ENCODE assay signal across 33 mouse cellular contexts in genomic region chr3:96040663-96041006, GRCm38 (mm10). TPM values are rescaled to one million over a fixed set of nuclear protein-coding genes. Genes with fewer than 3 reads are reported as not detected.
A peak's percentile ranks its signal among the peaks of the same experiment; 100 is the strongest.
DNase-seq lines count a peak whose midpoint lies in the region; ATAC-seq and TF ChIP-seq lines count a peak whose summit lies in the region.
"Had no signal": no experiment of that assay in that cellular context is flagged by ENCODE, and none has a peak within 500 bp of the region (broad histone marks: within the 10 kb centered on the region; RNA-seq: fewer than 3 reads in every experiment).

No protein-coding gene starts in this region.

- TF ChIP-seq CTCF in left cerebral cortex, adult 2 months (IDR thresholded peaks at IDR 0.05) = no peak

- no peak overlapping the region for H3K4me3 ChIP-seq in left cerebral cortex, adult 2 months
- H3K4me3 ChIP-seq: embryonic facial prominence, embryonic 12.5 days; forebrain, embryonic 10.5 days; hindbrain, embryonic 12.5 days; liver, embryonic 12.5 days; megakaryocyte, embryonic 14.5 days; midbrain, embryonic 12.5 days; myocyte; neural tube, embryonic 13.5 days had no signal

- no peak for DNase-seq in left cerebral cortex, adult 2 months (ENCODE audit: extremely low spot score in 1 of 2, low spot score in 2 of 2)
- DNase-seq in left cerebral cortex, postnatal 14 days (ENCODE audit: low spot score in 2 of 2) = no peak
- peak; percentile 72 for DNase-seq in naive thymus-derived CD4-positive, alpha-beta T cell, adult 2 months (ENCODE audit: low read depth)
- no peak for DNase-seq in left cerebral cortex, postnatal 4 days
- no peak for DNase-seq in cerebellum, postnatal 10 days
- DNase-seq: adrenal gland, adult 2 months; adrenal gland, postnatal 36 days; B cell, adult 2 months; cerebellum, adult 2 months; cerebellum, postnatal 25 days; gastrocnemius, postnatal 10 days; heart, postnatal 36 days; kidney, adult 8-10 months; kidney, postnatal 10 days; layer of hippocampus, adult 9-11 months; liver, postnatal 0 days; lung, postnatal 36 days; retina, postnatal 1 day; thymus, adult 18-20 months; thymus, postnatal 4 days had no signal

- peak overlapping the region; percentile 83 for H3K27ac ChIP-seq in left cerebral cortex, adult 2 months
- H3K27ac ChIP-seq: embryonic facial prominence, embryonic 12.5 days; forebrain, embryonic 10.5 days; hindbrain, embryonic 12.5 days; liver, embryonic 12.5 days; midbrain, embryonic 12.5 days; neural tube, embryonic 13.5 days; stomach, postnatal 0 days had no signal

- ATAC-seq in CD4-positive, CD25-positive, alpha-beta regulatory T cell, adult 4 months = peak; percentile 72
- peak; percentile 85 for ATAC-seq in activated CD4-positive, CD25-positive, alpha-beta regulatory T cell, adult 4 months
- ATAC-seq: forebrain, embryonic 16.5 days; intestine, embryonic 16.5 days; liver, embryonic 12.5 days; liver, postnatal 0 days had no signal

- intact Hi-C loops in left cerebral cortex, adult 2 months (cut with DNase I) = loop anchor here (5.0 kb wide), 1 partner anchor 38 kb away; no protein-coding TSS in a partner anchor
- intact Hi-C loops in left cerebral cortex, postnatal 14 days (cut with DNase I) = no loop called here
- intact Hi-C loops in left cerebral cortex, postnatal 4 days (cut with DNase I) = no loop called here

RNA-seq across cellular contexts. Expression of gene Vps45, which starts 17.6 kb away (rescaled TPM):
- 10 to 100 TPM; 38.3 to 45.9 TPM for total RNA-seq in left cerebral cortex, adult 2 months (2021)
- 10 to 100 TPM; 34.3 to 37.3 TPM for total RNA-seq in left cerebral cortex, postnatal 14 days (2021)
- 10 to 100 TPM; 22.2 to 24.3 TPM for polyA plus RNA-seq in CD4-positive, CD25-positive, alpha-beta regulatory T cell, adult 4 months (2017; shearing (Covaris generic))
- polyA plus RNA-seq in activated CD4-positive, CD25-positive, alpha-beta regulatory T cell, adult 4 months (2017; shearing (Covaris generic)) = 10 to 100 TPM; 18.8 to 22.7 TPM
- 10 to 100 TPM; 53.6 to 54.1 TPM for total RNA-seq in left cerebral cortex, postnatal 4 days (2021)

RNA-seq across cellular contexts. Expression of gene Plekho1, which starts 44.8 kb away (rescaled TPM):
- total RNA-seq in left cerebral cortex, adult 2 months (2021) = 10 to 100 TPM; 73.5 to 86.9 TPM
- total RNA-seq in left cerebral cortex, postnatal 14 days (2021) = 10 to 100 TPM; 67.5 to 69.7 TPM
- 10 to 100 TPM in 1 of 2 experiments, 1 to 10 TPM in 1; 9.8 to 10.1 TPM for polyA plus RNA-seq in CD4-positive, CD25-positive, alpha-beta regulatory T cell, adult 4 months (2017; shearing (Covaris generic))
- 10 to 100 TPM in 1 of 2 experiments, 1 to 10 TPM in 1; 7.5 to 12.8 TPM for polyA plus RNA-seq in activated CD4-positive, CD25-positive, alpha-beta regulatory T cell, adult 4 months (2017; shearing (Covaris generic))
- total RNA-seq in left cerebral cortex, postnatal 4 days (2021) = 10 to 100 TPM; 83.3 to 89.3 TPM
